Mouse (Mus musculus) heart, embryonic 10.5 days (tissue): Measurements from ENCODE around the gene Uqcrc2. TPM values are rescaled to one million over a fixed set of nuclear protein-coding genes. Genes with fewer than 3 reads are reported as not detected.
A peak's percentile ranks its signal among the peaks of the same experiment; 100 is the strongest.

Experiments used
- DNase-seq: peaks from one replicate; pipeline ENCODE4 v3.0.0-alpha.2; 2017; ENCODE audit warnings: low spot score
- H3K27ac ChIP-seq: fragments of 300-500 bp; sonication (generic); 2 replicates; pipeline ENCODE4 v1.5.1; 2016; ENCODE audit warnings: mild to moderate bottlenecking
- H3K27me3 ChIP-seq: fragments of 300-500 bp; sonication (generic); 2 replicates; pipeline ENCODE4 v1.6.1; 2016; ENCODE audit warnings: mild to moderate bottlenecking; ENCODE audit not compliant: poor library complexity, insufficient read depth, severe bottlenecking
- H3K36me3 ChIP-seq: fragments of 300-500 bp; sonication (generic); 2 replicates; pipeline ENCODE4 v1.6.1; 2016; ENCODE audit warnings: mild to moderate bottlenecking, moderate library complexity
- H3K4me1 ChIP-seq: fragments of 300-500 bp; sonication (generic); 2 replicates; pipeline ENCODE4 v1.6.1; 2016; ENCODE audit warnings: mild to moderate bottlenecking
- H3K4me3 ChIP-seq: fragments of 300-500 bp; sonication (generic); 2 replicates; pipeline ENCODE4 v1.5.1; 2016; ENCODE audit warnings: mild to moderate bottlenecking, moderate library complexity
- H3K9me3 ChIP-seq: fragments of 300-500 bp; sonication (generic); 2 replicates; pipeline ENCODE4 v1.6.1; 2016; ENCODE audit warnings: mild to moderate bottlenecking, moderate library complexity
- WGBS: fragments of 180-500 bp; shearing (Covaris S2); methylation state at CpG from one replicate; pipeline ENCODE4 v1.1.7; 2016; 5-methylcytosine and 5-hydroxymethylcytosine counted together
- polyA plus RNA-seq: library from polyadenylated mRNA; unstranded; fragments of >200 nt; fragmentation: Nextera tagmentation; extraction: Ambion mirVana; gene quantifications from 2 replicates; pipeline ENCODE4 v1.2.1, GENCODE M21; 2016

Gene Uqcrc2
- polyA plus RNA-seq, result 310 and 390 TPM in 2 replicates

GRCm38 (mm10) chr7:120634711-120635361, at the start of gene Uqcrc2:
Gene Uqcrc2, plus strand, starts transcription at chr7:120635176.
- no peaks in the 10 kb centered on the region for H3K9me3 ChIP-seq
- H3K27me3 ChIP-seq, result no peaks in the 10 kb centered on the region
- peak within 1 kb of the TSS; percentile 97 for H3K4me3 ChIP-seq
- peaks cover 9% of the 10 kb centered on the region for H3K4me1 ChIP-seq
- peak within 1 kb of the TSS; percentile 99 for H3K27ac ChIP-seq
- under 1% methylated on average over 45 of the region's 45 CpGs for WGBS
- peaks cover 24% of the 10 kb centered on the region for H3K36me3 ChIP-seq
- peak; percentile 97 for DNase-seq

- 87% methylated on average over 4 of the region's 4 CpGs for WGBS
- peaks cover 26% of the 10 kb centered on the region for H3K27me3 ChIP-seq
- peak overlapping the region; percentile 64 for H3K27ac ChIP-seq
Observed at GRCm38 (mm10) chr7:120597203-120597743, 37.7 kb upstream of the Uqcrc2 start.

GRCm38 (mm10) chr7:120597744-120598243, 37.2 kb upstream of the Uqcrc2 start:
- Histone ChIP-seq H3K4me3 (peak overlapping the region; percentile 58), H3K9me3 (no peaks in the 10 kb centered on the region), H3K27ac (peak overlapping the region; percentile 64), H3K4me1 (no peaks in the 10 kb centered on the region), H3K36me3 (no peaks in the 10 kb centered on the region), H3K27me3 (peaks cover 26% of the 10 kb centered on the region)
- WGBS, result 10% methylated on average over 41 of the region's 41 CpGs
- DNase-seq, result no peak

More at GRCm38 (mm10) chr7:120597203-120597743, 37.7 kb upstream of the Uqcrc2 start:
- H3K36me3 ChIP-seq, result no peaks in the 10 kb centered on the region
- DNase-seq, result no peak
- no peaks in the 10 kb centered on the region for H3K9me3 ChIP-seq
- H3K4me1 ChIP-seq, result no peaks in the 10 kb centered on the region
- peak overlapping the region; percentile 58 for H3K4me3 ChIP-seq

- no peak for DNase-seq
- Histone ChIP-seq H3K4me1 (no peaks in the 10 kb centered on the region), H3K9me3 (no peaks in the 10 kb centered on the region), H3K27ac (no peak overlapping the region), H3K27me3 (peaks cover 26% of the 10 kb centered on the region), H3K4me3 (peak overlapping the region; percentile 58; the same call in 1 of the 2 replicates), H3K36me3 (no peaks in the 10 kb centered on the region)
- WGBS, result 75% methylated on average over 7 of the region's 7 CpGs
Observed at GRCm38 (mm10) chr7:120598355-120598754, 36.6 kb upstream of the Uqcrc2 start.

GRCm38 (mm10) chr7:120620075-120620771, 14.8 kb upstream of the Uqcrc2 start:
- no peaks in the 10 kb centered on the region for H3K9me3 ChIP-seq
- DNase-seq, result no peak
- no peak overlapping the region for H3K4me3 ChIP-seq
- H3K27ac ChIP-seq, result no peak overlapping the region
- 77% methylated on average over 8 of the region's 8 CpGs for WGBS
- no peaks in the 10 kb centered on the region for H3K27me3 ChIP-seq
- no peaks in the 10 kb centered on the region for H3K4me1 ChIP-seq
- H3K36me3 ChIP-seq, result no peaks in the 10 kb centered on the region

- WGBS, result 87% methylated on average over 9 of the region's 9 CpGs
- H3K4me3 ChIP-seq, result no peak overlapping the region
- no peak overlapping the region for H3K27ac ChIP-seq
- H3K4me1 ChIP-seq, result no peaks in the 10 kb centered on the region
- DNase-seq, result no peak
- H3K27me3 ChIP-seq, result no peaks in the 10 kb centered on the region
- H3K36me3 ChIP-seq, result no peaks in the 10 kb centered on the region
- H3K9me3 ChIP-seq, result no peaks in the 10 kb centered on the region
Observed at GRCm38 (mm10) chr7:120620841-120621240, 14.1 kb upstream of the Uqcrc2 start.

- H3K4me1 ChIP-seq, result peaks cover 9% of the 10 kb centered on the region
- no peak overlapping the region for H3K27ac ChIP-seq
- DNase-seq, result no peak
- no peaks in the 10 kb centered on the region for H3K9me3 ChIP-seq
- WGBS, result 67% methylated on average over 1 of the region's 1 CpGs
- H3K36me3 ChIP-seq, result peaks cover 2% of the 10 kb centered on the region; the same call in 1 of the 2 replicates
- no peak overlapping the region for H3K4me3 ChIP-seq
- no peaks in the 10 kb centered on the region for H3K27me3 ChIP-seq
Observed at GRCm38 (mm10) chr7:120632518-120632917, 2.5 kb upstream of the Uqcrc2 start.

GRCm38 (mm10) chr7:120634301-120634700, 675 bp upstream of the Uqcrc2 start:
- Histone ChIP-seq H3K4me1 (peaks cover 9% of the 10 kb centered on the region), H3K27ac (peak overlapping the region; percentile 99), H3K27me3 (no peaks in the 10 kb centered on the region), H3K9me3 (no peaks in the 10 kb centered on the region), H3K36me3 (peaks cover 19% of the 10 kb centered on the region), H3K4me3 (peak overlapping the region; percentile 97)
- no peak for DNase-seq
- WGBS, result 8% methylated on average over 9 of the region's 9 CpGs

GRCm38 (mm10) chr7:120635362-120635781, 396 bp downstream of the Uqcrc2 start:
- H3K27ac ChIP-seq, result peak overlapping the region; percentile 99
- WGBS, result 0% methylated on average over 32 of the region's 32 CpGs
- H3K4me1 ChIP-seq, result peaks cover 9% of the 10 kb centered on the region
- DNase-seq, result no peak
- H3K9me3 ChIP-seq, result no peaks in the 10 kb centered on the region
- H3K36me3 ChIP-seq, result peaks cover 30% of the 10 kb centered on the region
- no peaks in the 10 kb centered on the region for H3K27me3 ChIP-seq
- H3K4me3 ChIP-seq, result peak overlapping the region; percentile 97

GRCm38 (mm10) chr7:120635821-120636220, 845 bp downstream of the Uqcrc2 start:
- 1% methylated on average over 11 of the region's 11 CpGs for WGBS
- Histone ChIP-seq H3K27ac (peak overlapping the region; percentile 99), H3K27me3 (no peaks in the 10 kb centered on the region), H3K4me1 (peaks cover 9% of the 10 kb centered on the region), H3K4me3 (peak overlapping the region; percentile 97), H3K36me3 (peaks cover 34% of the 10 kb centered on the region), H3K9me3 (no peaks in the 10 kb centered on the region)
- no peak for DNase-seq

GRCm38 (mm10) chr7:120643217-120643616, 8.2 kb downstream of the Uqcrc2 start:
- WGBS, result 70% methylated on average over 4 of the region's 4 CpGs

GRCm38 (mm10) chr7:120647849-120648248, 12.9 kb downstream of the Uqcrc2 start:
- DNase-seq, result no peak
- WGBS, result 87% methylated on average over 2 of the region's 2 CpGs
- H3K9me3 ChIP-seq, result no peaks in the 10 kb centered on the region
- no peaks in the 10 kb centered on the region for H3K27me3 ChIP-seq
- H3K4me1 ChIP-seq, result no peaks in the 10 kb centered on the region
- peaks cover 99% of the 10 kb centered on the region for H3K36me3 ChIP-seq
- H3K27ac ChIP-seq, result no peak overlapping the region
- H3K4me3 ChIP-seq, result no peak overlapping the region

More at GRCm38 (mm10) chr7:120643217-120643616, 8.2 kb downstream of the Uqcrc2 start:
- H3K4me3 ChIP-seq, result no peak overlapping the region
- no peaks in the 10 kb centered on the region for H3K4me1 ChIP-seq
- no peak overlapping the region for H3K27ac ChIP-seq
- peaks cover 93% of the 10 kb centered on the region for H3K36me3 ChIP-seq
- H3K27me3 ChIP-seq, result no peaks in the 10 kb centered on the region
- H3K9me3 ChIP-seq, result no peaks in the 10 kb centered on the region
- no peak for DNase-seq

- Histone ChIP-seq H3K27me3 (no peaks in the 10 kb centered on the region), H3K9me3 (no peaks in the 10 kb centered on the region), H3K36me3 (peaks cover 35% of the 10 kb centered on the region), H3K27ac (no peak overlapping the region), H3K4me1 (no peaks in the 10 kb centered on the region), H3K4me3 (no peak overlapping the region)
- DNase-seq, result no peak
- WGBS, result 86% methylated on average over 4 of the region's 4 CpGs
Observed at GRCm38 (mm10) chr7:120662079-120662478, 27.1 kb downstream of the Uqcrc2 start.
